Mouse (Mus musculus) liver, embryonic 12.5 days (tissue): ENCODE measurements around the gene Fam216a. TPM values are rescaled to one million over a fixed set of nuclear protein-coding genes. Genes with fewer than 3 reads are reported as not detected.

Source experiments
- ATAC-seq: fragments of 200-750 bp; cut with Nextera tagmentation; 2 replicates; pipeline ENCODE4 v1.8.0; 2017; ENCODE audit warnings: moderate number of reproducible peaks, mild to moderate bottlenecking, moderate library complexity
- H3K27ac ChIP-seq: fragments of 300-500 bp; sonication (generic); 2 replicates; pipeline ENCODE4 v1.5.1; 2016; ENCODE audit warnings: mild to moderate bottlenecking
- H3K27me3 ChIP-seq: fragments of 300-500 bp; sonication (generic); replicated peaks from 2 replicates; pipeline ENCODE4 v1.6.1; 2016; ENCODE audit warnings: mild to moderate bottlenecking, moderate library complexity
- H3K36me3 ChIP-seq: fragments of 300-500 bp; sonication (generic); 2 replicates; pipeline ENCODE4 v1.6.1; 2016; ENCODE audit warnings: mild to moderate bottlenecking, moderate library complexity
- H3K4me1 ChIP-seq: fragments of 300-500 bp; sonication (generic); 2 replicates; pipeline ENCODE4 v1.6.1; 2016
- H3K4me2 ChIP-seq: fragments of 300-500 bp; sonication (generic); 2 replicates; pipeline ENCODE4 v1.6.1; 2016; ENCODE audit warnings: mild to moderate bottlenecking, moderate library complexity
- H3K4me3 ChIP-seq: fragments of 300-500 bp; sonication (generic); 2 replicates; pipeline ENCODE4 v1.5.1; 2016; ENCODE audit warnings: mild to moderate bottlenecking, moderate library complexity
- H3K9ac ChIP-seq: fragments of 300-500 bp; sonication (generic); 2 replicates; pipeline ENCODE4 v1.6.1; 2016; ENCODE audit warnings: mild to moderate bottlenecking, moderate library complexity
- H3K9me3 ChIP-seq: fragments of 300-500 bp; sonication (generic); replicated peaks from 2 replicates; pipeline ENCODE4 v1.6.1; 2016; ENCODE audit warnings: mild to moderate bottlenecking, moderate library complexity
- WGBS: fragments of 180-500 bp; shearing (Covaris S2); methylation state at CpG from one replicate; pipeline ENCODE4 v1.1.7; 2016; ENCODE audit not compliant: insufficient replicate concordance; 5-methylcytosine and 5-hydroxymethylcytosine counted together
- polyA plus RNA-seq: library from polyadenylated mRNA; unstranded; fragments of >200 nt; fragmentation: Nextera tagmentation; extraction: Ambion mirVana; gene quantifications from 2 replicates; pipeline ENCODE4 v1.2.1, GENCODE M21; 2016

The Fam216a gene
- polyA plus RNA-seq, 1 experiment from 2014 or later, result 31.6 TPM

DNA sequence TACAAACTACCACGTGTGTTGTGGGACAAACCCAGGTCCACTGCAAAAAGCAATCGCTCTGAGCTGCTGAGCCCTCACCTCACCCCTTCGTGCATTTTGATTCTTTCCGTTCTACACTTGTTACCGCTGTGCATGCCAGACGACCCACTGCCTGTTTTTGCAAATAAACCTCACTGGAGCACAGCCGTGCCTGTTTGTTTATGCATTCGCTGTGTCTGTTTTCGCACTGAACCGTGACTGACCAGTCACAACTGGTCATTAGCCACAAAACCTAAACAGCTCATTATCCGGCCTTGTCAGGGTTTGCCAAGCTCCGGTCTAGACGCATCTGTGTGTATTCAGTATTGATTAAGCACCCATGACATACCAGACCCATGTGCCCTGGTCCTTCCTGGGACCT lies 30.0 kb upstream of the Fam216a start:
- Histone ChIP-seq H3K4me3 (no peak overlapping the region), H3K9ac (no peak overlapping the region), H3K4me2 (no peak overlapping the region), H3K9me3 (0 out of 2 replicates have a peak, but pooled peaks cover 4% of the 10 kb centered on the region), H3K27me3 (no peaks in the 10 kb centered on the region), H3K36me3 (peaks cover 99% of the 10 kb centered on the region), H3K4me1 (peaks cover 9% of the 10 kb centered on the region), H3K27ac (no peak overlapping the region)
- 86% methylated on average over 13 of the region's 13 CpGs for WGBS
- no peak for ATAC-seq

DNA sequence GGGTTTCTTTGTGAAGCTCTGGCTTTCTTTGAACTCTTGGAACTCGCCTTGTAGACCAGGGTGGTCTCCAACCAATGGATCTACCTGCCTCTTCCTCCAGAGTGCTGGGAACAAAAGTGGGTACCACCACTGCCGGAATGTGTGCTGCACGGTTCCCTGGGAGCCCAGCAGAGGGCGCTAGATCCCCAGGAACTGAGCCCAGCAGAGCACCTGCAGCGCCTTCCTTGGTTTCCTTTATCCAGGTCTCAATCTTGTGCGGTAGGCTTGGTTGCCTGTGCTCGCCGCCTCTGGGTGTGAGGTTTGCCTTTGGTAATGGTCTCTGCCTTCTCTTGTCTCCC lies 29.1 kb upstream of the Fam216a start:
- H3K4me3 ChIP-seq, result no peak overlapping the region
- H3K4me2 ChIP-seq, result no peak overlapping the region
- peaks cover 9% of the 10 kb centered on the region for H3K4me1 ChIP-seq
- no peak overlapping the region for H3K9ac ChIP-seq
- no peaks in the 10 kb centered on the region for H3K27me3 ChIP-seq
- 0 out of 2 replicates have a peak, but pooled peaks have one; percentile 36 for ATAC-seq
- peaks cover 99% of the 10 kb centered on the region for H3K36me3 ChIP-seq
- H3K9me3 ChIP-seq, result no peaks in the 10 kb centered on the region
- no peak overlapping the region for H3K27ac ChIP-seq
- WGBS, result 37% methylated on average over 8 of the region's 8 CpGs

DNA sequence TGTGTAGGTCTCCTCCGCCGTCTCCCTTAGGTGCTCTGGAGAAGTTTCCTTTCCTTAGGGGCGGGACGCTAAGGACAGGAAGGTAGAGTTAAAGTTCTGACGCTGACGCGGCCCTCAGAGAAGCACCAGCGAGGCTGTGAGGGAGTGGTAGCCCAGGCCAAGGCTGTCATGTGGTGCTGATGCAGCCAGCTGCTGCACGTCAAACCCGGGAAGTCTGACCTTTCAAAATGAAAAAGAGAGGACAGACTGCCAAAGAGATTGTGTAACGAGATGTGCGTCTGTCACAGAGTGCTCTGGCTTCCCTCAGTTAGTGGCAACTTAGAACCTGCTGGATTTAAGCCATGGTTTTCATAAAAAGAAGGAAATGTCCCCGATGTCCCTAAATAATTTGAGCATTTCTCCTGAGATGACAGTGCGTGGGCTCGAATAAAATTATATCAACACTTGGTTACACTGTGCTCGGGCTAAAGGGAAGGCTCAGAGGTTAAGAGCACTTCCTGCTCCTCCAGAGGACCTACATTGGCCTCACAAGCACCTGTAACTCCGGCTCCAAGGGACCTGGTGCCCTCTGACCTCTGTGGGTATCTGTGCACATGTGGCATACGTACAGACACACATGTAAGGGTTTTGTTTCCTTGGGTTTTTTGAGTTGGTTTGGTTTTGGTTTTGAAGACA lies 28.6 kb upstream of the Fam216a start:
- H3K27me3 ChIP-seq, result no peaks in the 10 kb centered on the region
- 78% methylated on average over 18 of the region's 18 CpGs for WGBS
- H3K9me3 ChIP-seq, result no peaks in the 10 kb centered on the region
- peaks cover 9% of the 10 kb centered on the region for H3K4me1 ChIP-seq
- H3K9ac ChIP-seq, result no peak overlapping the region
- H3K36me3 ChIP-seq, result peaks cover 94% of the 10 kb centered on the region
- H3K27ac ChIP-seq, result no peak overlapping the region
- H3K4me3 ChIP-seq, result no peak overlapping the region
- peak; percentile 36; the same call in 1 of the 2 replicates for ATAC-seq
- no peak overlapping the region for H3K4me2 ChIP-seq

DNA sequence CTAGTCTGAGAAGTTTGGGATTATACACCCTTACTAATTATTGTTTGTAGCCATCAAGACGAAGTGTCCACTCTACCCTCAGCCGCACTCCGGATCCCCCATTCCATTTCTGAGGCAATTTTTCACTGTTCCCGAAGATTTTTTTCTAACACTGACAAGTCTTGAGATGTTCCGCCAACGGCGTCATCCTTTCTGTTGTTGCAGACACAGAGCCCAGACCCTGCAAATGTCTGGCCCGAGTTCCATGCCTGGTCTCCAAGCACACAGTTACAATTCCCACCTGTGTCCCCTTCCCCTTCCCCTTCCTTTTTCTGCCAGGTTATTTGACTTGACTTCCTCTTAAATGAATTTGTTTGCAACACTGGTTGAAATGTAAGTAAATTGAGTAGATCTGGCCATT lies 27.7 kb upstream of the Fam216a start:
- H3K27me3 ChIP-seq, result no peaks in the 10 kb centered on the region

DNA sequence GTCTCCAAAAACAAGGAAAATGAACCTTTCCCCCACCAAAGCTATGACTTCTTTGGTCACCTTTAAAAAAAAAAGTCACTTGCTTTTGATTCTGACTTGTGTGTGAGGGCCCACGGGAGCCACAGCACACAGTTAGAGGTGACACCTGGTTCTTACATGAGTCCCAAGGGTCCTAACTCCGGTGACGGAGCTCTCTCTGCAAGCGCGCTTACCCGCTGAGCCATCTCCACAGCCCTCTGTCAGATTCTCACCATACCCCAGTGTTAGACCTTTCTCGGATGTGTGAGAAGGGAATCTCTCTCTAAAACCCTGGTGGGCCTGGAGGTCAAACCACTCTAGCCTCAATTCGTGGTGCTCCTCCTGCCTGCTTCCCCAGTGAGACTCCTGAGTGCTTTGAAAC lies 25.3 kb upstream of the Fam216a start:
- H3K9me3 ChIP-seq, result no peaks in the 10 kb centered on the region
- 83% methylated on average over 8 of the region's 8 CpGs for WGBS
- H3K9ac ChIP-seq, result no peak overlapping the region
- no peak for ATAC-seq
- peaks cover 74% of the 10 kb centered on the region for H3K36me3 ChIP-seq
- H3K4me1 ChIP-seq, result peaks cover 30% of the 10 kb centered on the region
- no peaks in the 10 kb centered on the region for H3K27me3 ChIP-seq
- H3K27ac ChIP-seq, result no peak overlapping the region
- H3K4me3 ChIP-seq, result no peak overlapping the region
- H3K4me2 ChIP-seq, result no peak overlapping the region

More for the DNA sequence above, 27.7 kb upstream of the Fam216a start:
- ATAC-seq, result no peak
- H3K36me3 ChIP-seq, result peaks cover 90% of the 10 kb centered on the region
- no peaks in the 10 kb centered on the region for H3K9me3 ChIP-seq
- H3K4me1 ChIP-seq, result peaks cover 9% of the 10 kb centered on the region
- WGBS, result 89% methylated on average over 8 of the region's 8 CpGs
- no peak overlapping the region for H3K4me2 ChIP-seq
- no peak overlapping the region for H3K27ac ChIP-seq
- no peak overlapping the region for H3K9ac ChIP-seq
- no peak overlapping the region for H3K4me3 ChIP-seq

DNA sequence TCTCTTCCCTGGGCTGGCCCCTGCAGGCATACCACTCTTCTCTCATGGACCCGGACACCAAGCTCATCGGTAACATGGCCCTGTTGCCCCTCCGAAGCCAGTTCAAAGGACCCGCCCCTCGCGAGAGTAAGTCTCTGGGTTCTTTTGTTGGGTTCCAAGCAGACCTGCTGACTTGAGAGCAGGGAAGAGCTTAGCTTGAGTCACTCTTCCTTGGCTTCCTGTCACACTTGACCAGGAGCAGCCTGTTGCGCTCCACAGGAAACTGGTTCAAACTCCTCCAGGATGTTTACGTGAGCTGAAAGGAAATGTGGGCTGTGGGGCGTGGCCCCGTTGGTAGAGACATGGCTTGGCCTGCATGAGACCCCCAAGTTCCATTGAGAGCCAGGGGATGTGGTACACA lies 24.6 kb upstream of the Fam216a start:
- no peak overlapping the region for H3K4me2 ChIP-seq
- WGBS, result 60% methylated on average over 10 of the region's 10 CpGs
- no peaks in the 10 kb centered on the region for H3K27me3 ChIP-seq
- no peak overlapping the region for H3K27ac ChIP-seq
- H3K36me3 ChIP-seq, result peaks cover 67% of the 10 kb centered on the region
- ATAC-seq, result no peak
- no peak overlapping the region for H3K4me3 ChIP-seq
- peaks cover 32% of the 10 kb centered on the region for H3K4me1 ChIP-seq
- no peak overlapping the region for H3K9ac ChIP-seq
- H3K9me3 ChIP-seq, result no peaks in the 10 kb centered on the region

DNA sequence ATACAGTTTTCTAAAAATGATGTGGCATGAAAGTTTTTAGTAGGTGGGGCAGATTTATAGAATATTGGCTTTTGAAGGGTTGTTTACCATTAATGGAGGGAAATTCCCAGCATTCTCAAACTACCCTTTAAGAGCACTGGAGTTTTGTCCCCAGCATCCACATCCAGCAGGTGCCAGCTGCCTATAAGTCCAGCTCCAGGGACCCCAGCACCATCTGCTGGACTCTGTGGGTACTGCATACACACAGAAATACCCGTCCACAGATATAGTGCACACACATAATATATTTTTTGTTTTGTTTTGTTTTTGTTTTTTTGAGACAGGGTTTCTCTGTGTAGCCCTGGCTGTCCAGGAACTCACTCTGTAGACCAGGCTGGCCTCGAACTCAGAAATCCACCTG lies 21.7 kb upstream of the Fam216a start:
- WGBS, result 29% methylated on average over 2 of the region's 2 CpGs
- H3K9me3 ChIP-seq, result no peaks in the 10 kb centered on the region
- no peak overlapping the region for H3K4me2 ChIP-seq
- peaks cover 30% of the 10 kb centered on the region for H3K4me1 ChIP-seq
- H3K27ac ChIP-seq, result no peak overlapping the region
- H3K9ac ChIP-seq, result no peak overlapping the region
- peaks cover 38% of the 10 kb centered on the region for H3K36me3 ChIP-seq
- ATAC-seq, result no peak
- H3K4me3 ChIP-seq, result no peak overlapping the region
- no peaks in the 10 kb centered on the region for H3K27me3 ChIP-seq

DNA sequence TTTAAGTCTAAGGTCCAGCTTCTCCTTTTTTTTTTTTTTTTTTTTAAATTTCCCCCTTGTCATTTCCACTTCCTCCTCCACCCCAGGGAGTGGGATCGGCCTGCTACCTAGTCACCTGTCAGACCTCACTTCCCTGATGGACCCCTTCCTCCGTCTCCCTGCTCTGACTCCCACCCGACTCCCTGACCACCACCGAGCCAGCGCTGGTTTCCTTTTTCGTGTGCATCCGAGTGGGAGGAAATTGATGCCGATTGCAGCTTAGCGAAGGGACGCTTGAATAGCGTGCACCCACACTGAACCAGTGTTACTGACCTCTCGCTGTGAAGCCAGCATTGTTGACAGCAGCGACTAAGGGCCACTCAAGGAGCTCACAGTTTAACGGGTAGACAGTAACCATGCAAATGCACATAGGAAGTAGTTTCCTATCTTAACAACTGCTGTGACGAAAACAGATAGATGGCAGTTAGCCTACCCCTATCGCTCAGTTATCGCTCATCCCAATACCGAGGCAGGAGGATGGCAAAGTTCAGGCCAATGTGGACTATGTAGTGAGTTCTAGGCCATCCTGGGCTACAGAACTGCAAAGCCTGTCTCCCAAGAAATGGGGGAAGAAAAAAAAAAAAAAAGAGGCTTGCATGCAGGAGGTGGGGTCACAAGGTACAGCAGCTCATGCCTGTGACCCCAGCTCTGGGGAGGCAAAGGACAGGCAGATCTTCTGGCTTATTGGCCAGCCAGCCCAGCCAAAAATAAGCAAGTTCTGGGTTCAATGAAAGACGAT lies 20.3 kb upstream of the Fam216a start:
- H3K9ac ChIP-seq, result peak overlapping the region; percentile 88
- H3K27ac ChIP-seq, result peak overlapping the region; percentile 74
- H3K36me3 ChIP-seq, result peaks cover 24% of the 10 kb centered on the region
- no peaks in the 10 kb centered on the region for H3K27me3 ChIP-seq
- ATAC-seq, result peak; percentile 54
- peaks cover 28% of the 10 kb centered on the region for H3K4me1 ChIP-seq
- WGBS, result 3% methylated on average over 19 of the region's 19 CpGs
- H3K4me3 ChIP-seq, result peak overlapping the region; percentile 86
- H3K4me2 ChIP-seq, result peak overlapping the region; percentile 93
- no peaks in the 10 kb centered on the region for H3K9me3 ChIP-seq

DNA sequence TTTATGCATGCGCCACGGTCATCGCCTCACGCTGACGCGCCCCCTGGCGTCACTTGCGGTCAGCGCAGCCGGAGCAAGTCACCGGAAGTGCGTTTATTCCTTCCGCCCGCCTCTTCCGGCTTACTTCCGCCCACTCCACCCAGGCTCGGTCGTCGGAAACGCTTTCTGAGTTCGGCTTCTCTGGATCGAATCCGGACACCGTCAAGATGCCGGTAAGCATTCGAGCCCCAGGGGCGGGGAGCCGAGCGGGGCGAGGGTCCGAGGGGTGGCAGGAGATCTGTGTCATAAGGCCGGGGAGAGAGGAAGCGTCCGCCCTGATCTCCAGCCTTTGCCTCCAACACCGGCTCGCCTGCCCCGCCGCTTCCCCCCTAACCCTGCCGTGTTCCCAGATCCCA lies 19.6 kb upstream of the Fam216a start, which contains the start of gene Arpc3:
Gene Arpc3 (plus strand): TSS at position 93 of the 395 bp plus-strand sequence.
- no peaks in the 10 kb centered on the region for H3K9me3 ChIP-seq
- under 1% methylated on average over 39 of the region's 39 CpGs for WGBS
- H3K4me1 ChIP-seq, result peaks cover 28% of the 10 kb centered on the region
- peaks cover 18% of the 10 kb centered on the region for H3K36me3 ChIP-seq
- peak within 1 kb of the TSS; percentile 93 for H3K4me2 ChIP-seq
- peak within 1 kb of the TSS; percentile 74 for H3K27ac ChIP-seq
- peak; percentile 87 for ATAC-seq
- H3K27me3 ChIP-seq, result no peaks in the 10 kb centered on the region
- peak within 1 kb of the TSS; percentile 88 for H3K9ac ChIP-seq
- H3K4me3 ChIP-seq, result peak within 1 kb of the TSS; percentile 86

DNA sequence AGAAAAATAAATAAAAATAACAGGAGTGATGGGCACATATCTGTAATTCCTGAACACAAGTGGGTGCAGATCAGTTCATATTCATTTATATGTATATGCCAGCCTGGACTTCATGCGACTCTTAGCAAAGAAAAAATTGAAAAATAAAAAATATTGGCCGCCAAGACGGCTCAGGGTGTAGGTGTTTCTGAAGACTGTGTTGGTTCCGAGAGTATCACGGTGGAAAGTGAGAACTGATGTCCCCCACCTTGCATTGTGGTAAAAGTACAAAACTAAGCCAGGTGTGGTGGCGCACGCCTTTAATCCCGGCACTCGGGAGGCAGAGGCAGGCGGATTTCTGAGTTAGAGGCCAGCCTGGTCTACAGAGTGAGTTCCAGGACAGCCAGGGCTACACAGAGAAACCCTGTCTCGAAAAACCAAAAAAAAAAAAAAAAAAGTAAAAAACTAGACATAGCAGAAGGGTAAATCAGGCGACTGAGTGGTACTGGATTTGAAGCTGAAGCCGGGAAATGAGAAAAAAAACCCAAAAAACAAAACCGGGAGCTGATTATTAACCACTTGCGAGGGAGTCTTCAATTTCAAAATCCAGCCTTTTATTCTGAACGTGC lies 19.1 kb upstream of the Fam216a start:
- Histone ChIP-seq H3K27ac (no peak overlapping the region), H3K4me2 (peak overlapping the region; percentile 93), H3K9me3 (no peaks in the 10 kb centered on the region), H3K36me3 (peaks cover 13% of the 10 kb centered on the region), H3K4me1 (peaks cover 28% of the 10 kb centered on the region), H3K4me3 (peak overlapping the region; percentile 86), H3K27me3 (no peaks in the 10 kb centered on the region), H3K9ac (no peak overlapping the region)
- WGBS, result 46% methylated on average over 16 of the region's 16 CpGs
- peak; percentile 4; the same call in 1 of the 2 replicates for ATAC-seq

DNA sequence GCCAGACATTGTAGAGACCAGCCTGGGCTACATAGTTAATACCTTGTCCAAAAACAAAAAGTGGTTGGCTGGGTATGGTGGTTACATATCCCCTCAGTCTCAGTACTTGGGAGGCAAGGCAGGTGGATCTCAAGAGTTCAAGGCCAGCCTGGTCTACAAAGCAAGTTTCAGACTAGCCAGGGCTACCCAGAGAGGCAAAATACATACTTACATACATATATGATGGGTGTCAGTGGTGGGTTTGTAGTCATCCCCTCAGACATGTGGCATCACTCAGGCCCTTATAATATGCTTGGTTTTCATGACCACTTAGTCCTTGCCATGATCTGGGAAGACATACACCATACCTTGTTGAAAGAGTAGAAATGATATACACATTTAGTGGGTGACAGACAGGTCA lies 18.5 kb upstream of the Fam216a start:
- no peak for ATAC-seq

DNA sequence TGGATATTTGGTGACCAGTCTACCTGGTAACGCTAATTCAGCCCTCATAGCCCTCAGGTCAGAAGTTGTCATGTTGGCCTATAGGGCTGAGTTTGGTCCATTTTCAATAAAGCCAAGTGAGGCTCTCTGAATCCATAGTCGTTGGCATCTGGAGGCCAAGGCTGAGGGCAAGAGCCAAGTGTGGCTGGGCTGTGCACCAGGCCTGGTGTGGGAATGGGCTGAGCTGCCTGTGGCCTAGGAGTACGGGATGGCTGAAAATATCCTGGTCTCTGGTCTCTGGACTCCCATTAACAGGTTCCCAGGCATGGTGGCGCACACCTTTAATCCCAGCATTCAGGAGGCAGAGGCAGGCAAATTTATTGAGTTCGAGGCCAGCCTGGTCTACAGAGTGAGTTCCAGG lies 17.8 kb upstream of the Fam216a start:
- no peak overlapping the region for H3K9ac ChIP-seq
- no peaks in the 10 kb centered on the region for H3K9me3 ChIP-seq
- no peak overlapping the region for H3K27ac ChIP-seq
- H3K4me3 ChIP-seq, result no peak overlapping the region
- peaks cover 9% of the 10 kb centered on the region for H3K36me3 ChIP-seq
- no peak overlapping the region for H3K4me2 ChIP-seq
- no peak for ATAC-seq
- 79% methylated on average over 5 of the region's 5 CpGs for WGBS
- peaks cover 28% of the 10 kb centered on the region for H3K4me1 ChIP-seq
- no peaks in the 10 kb centered on the region for H3K27me3 ChIP-seq

More for the DNA sequence above, 18.5 kb upstream of the Fam216a start:
- H3K27ac ChIP-seq, result no peak overlapping the region
- no peak overlapping the region for H3K4me2 ChIP-seq
- H3K9ac ChIP-seq, result no peak overlapping the region
- no peaks in the 10 kb centered on the region for H3K9me3 ChIP-seq
- no peaks in the 10 kb centered on the region for H3K27me3 ChIP-seq
- no peak overlapping the region for H3K4me3 ChIP-seq
- H3K36me3 ChIP-seq, result peaks cover 12% of the 10 kb centered on the region
- H3K4me1 ChIP-seq, result peaks cover 28% of the 10 kb centered on the region
